Mouse (Mus musculus) G1E (cell line): ENCODE measurements at regions not wholly inside any gene's neighbourhood (a gene's known extent, or its start where the extent isn't known, plus 50 kb on each side); places are given as distances from the start of the nearest gene placed in this dataset.

ENCODE experiments used
- CTCF ChIP-seq: IDR thresholded peaks from 2 replicates; pipeline ENCODE4 v1.5.1; 2012; ENCODE audit warnings: low read depth, low read length, inconsistent platforms, mixed read lengths
- GATA1 ChIP-seq: IDR thresholded peaks from 2 replicates; pipeline ENCODE4 v1.6.1; 2012; ENCODE audit warnings: borderline replicate concordance, low read length, inconsistent platforms, mixed read lengths
- POLR2AphosphoS5 ChIP-seq: IDR thresholded peaks from 2 replicates; pipeline ENCODE4 v1.6.1; 2012; ENCODE audit warnings: low read depth, low read length, inconsistent platforms; ENCODE audit not compliant: insufficient replicate concordance

GRCm38 (mm10) chr11:37830975-37831374 lies 595.2 kb upstream of the Tenm2 start:
- TF ChIP-seq CTCF (no peak), GATA1 (no peak), POLR2AphosphoS5 (no peak)
